Mouse (Mus musculus): Measurements from ENCODE around the gene Gm8180. TPM values are rescaled to one million over a fixed set of nuclear protein-coding genes. Genes with fewer than 3 reads are reported as not detected.
"Not testable (repeated sequence)": the region's sequence is repeated elsewhere in the genome, so short reads cannot be mapped to it uniquely, and the experiment has no call there.

Gene Gm8180
- total RNA-seq (2018; cell fraction: chromatin; rRNA removed) = not detected
- not detected for total RNA-seq (2018; cell fraction: cytosol; rRNA removed)
- not detected for total RNA-seq (2018; cell fraction: nucleus; rRNA removed)
- not detected in 3 replicates for polyA plus RNA-seq (2018)

GRCm38 (mm10) chr14:43784645-43785044 lies at the start of gene Gm8180:
Gm8180 (minus strand) TSS chr14:43784745.
- WGBS (ENCODE audit: missing documents) = 91% methylated on average over 3 of the region's 3 CpGs
- H3K79me2 ChIP-seq (ENCODE audit: inconsistent target); H3K4me3 ChIP-seq (ENCODE audit: inconsistent target); H3K36me3 ChIP-seq (ENCODE audit: inconsistent target); H3K27ac ChIP-seq: not testable (repeated sequence)

GRCm38 (mm10) chr14:43830385-43830784 lies 45.8 kb upstream of the Gm8180 start:
- not testable (repeated sequence) for H3K36me3 ChIP-seq (ENCODE audit: inconsistent target)
- WGBS (ENCODE audit: missing documents) = 0% methylated on average over 1 of the region's 1 CpGs

GRCm38 (mm10) chr14:43824176-43824575 lies 39.6 kb upstream of the Gm8180 start:
- not testable (repeated sequence) for H3K36me3 ChIP-seq (ENCODE audit: inconsistent target); H3K4me3 ChIP-seq (ENCODE audit: inconsistent target); H3K27ac ChIP-seq; H3K79me2 ChIP-seq (ENCODE audit: inconsistent target)
- 97% methylated on average over 4 of the region's 6 CpGs for WGBS (ENCODE audit: missing documents)

More at GRCm38 (mm10) chr14:43830385-43830784, 45.8 kb upstream of the Gm8180 start:
- H3K27ac ChIP-seq; H3K4me3 ChIP-seq (ENCODE audit: inconsistent target); H3K79me2 ChIP-seq (ENCODE audit: inconsistent target): not testable (repeated sequence)

GRCm38 (mm10) chr14:43821869-43822268 lies 37.3 kb upstream of the Gm8180 start:
- H3K27ac ChIP-seq; H3K79me2 ChIP-seq (ENCODE audit: inconsistent target); H3K36me3 ChIP-seq (ENCODE audit: inconsistent target); H3K4me3 ChIP-seq (ENCODE audit: inconsistent target): not testable (repeated sequence)
- no CpG with 5 or more reads among the region's 2 CpGs for WGBS (ENCODE audit: missing documents)

GRCm38 (mm10) chr14:43812458-43812857 lies 27.9 kb upstream of the Gm8180 start:
- not testable (repeated sequence) for H3K4me3 ChIP-seq (ENCODE audit: inconsistent target); H3K36me3 ChIP-seq (ENCODE audit: inconsistent target); H3K27ac ChIP-seq; H3K79me2 ChIP-seq (ENCODE audit: inconsistent target)
- 43% methylated on average over 3 of the region's 9 CpGs for WGBS (ENCODE audit: missing documents)

- H3K27ac ChIP-seq; H3K4me3 ChIP-seq (ENCODE audit: inconsistent target); H3K79me2 ChIP-seq (ENCODE audit: inconsistent target); H3K36me3 ChIP-seq (ENCODE audit: inconsistent target): not testable (repeated sequence)
- 76% methylated on average over 2 of the region's 4 CpGs for WGBS (ENCODE audit: missing documents)
These were observed 23.6 kb upstream of the Gm8180 start for GRCm38 (mm10) chr14:43808142-43808541.

- not testable (repeated sequence) for H3K4me3 ChIP-seq (ENCODE audit: inconsistent target); H3K36me3 ChIP-seq (ENCODE audit: inconsistent target); H3K27ac ChIP-seq; H3K79me2 ChIP-seq (ENCODE audit: inconsistent target)
- WGBS (ENCODE audit: missing documents) = 5% methylated on average over 4 of the region's 7 CpGs
These were observed 19.9 kb upstream of the Gm8180 start for GRCm38 (mm10) chr14:43804435-43804834.

- not testable (repeated sequence) for H3K27ac ChIP-seq; H3K4me3 ChIP-seq (ENCODE audit: inconsistent target); H3K79me2 ChIP-seq (ENCODE audit: inconsistent target); H3K36me3 ChIP-seq (ENCODE audit: inconsistent target)
- WGBS (ENCODE audit: missing documents) = 16% methylated on average over 18 of the region's 23 CpGs
These were observed 12.4 kb upstream of the Gm8180 start for GRCm38 (mm10) chr14:43796905-43797470.

GRCm38 (mm10) chr14:43796069-43796904 lies 11.7 kb upstream of the Gm8180 start:
- no peak overlapping the region for H3K27ac ChIP-seq
- no peak overlapping the region for H3K4me3 ChIP-seq (ENCODE audit: inconsistent target)
- WGBS (ENCODE audit: missing documents) = 24% methylated on average over 14 of the region's 14 CpGs
- H3K36me3 ChIP-seq (ENCODE audit: inconsistent target) = no peaks in the 10 kb centered on the region
- no peaks in the 10 kb centered on the region for H3K79me2 ChIP-seq (ENCODE audit: inconsistent target)

GRCm38 (mm10) chr14:43793811-43794210 lies 9.3 kb upstream of the Gm8180 start:
- H3K27ac ChIP-seq; H3K36me3 ChIP-seq (ENCODE audit: inconsistent target); H3K4me3 ChIP-seq (ENCODE audit: inconsistent target); H3K79me2 ChIP-seq (ENCODE audit: inconsistent target): not testable (repeated sequence)
- WGBS (ENCODE audit: missing documents) = 85% methylated on average over 5 of the region's 5 CpGs

- not testable (repeated sequence) for H3K36me3 ChIP-seq (ENCODE audit: inconsistent target); H3K79me2 ChIP-seq (ENCODE audit: inconsistent target); H3K27ac ChIP-seq; H3K4me3 ChIP-seq (ENCODE audit: inconsistent target)
- WGBS (ENCODE audit: missing documents) = 81% methylated on average over 3 of the region's 4 CpGs
These were observed 37.0 kb downstream of the Gm8180 start, which contains the start of gene Gm6526 for GRCm38 (mm10) chr14:43747566-43747965. Gm6526 (plus strand) TSS chr14:43747866.

Other genes starting within 250 kb of the Gm8180 start
- gene Gm5799, start 241.2 kb downstream of the Gm8180 start, polyA plus RNA-seq (2018) = not detected in 3 replicates
- not detected in 3 replicates for gene Gm17654, start 205.6 kb downstream of the Gm8180 start, polyA plus RNA-seq (2018)
- not detected in 3 replicates for gene Gm10375, start 176.7 kb downstream of the Gm8180 start, polyA plus RNA-seq (2018)
- gene Gm8165, start 107.5 kb downstream of the Gm8180 start, polyA plus RNA-seq (2018) = not detected in 3 replicates
- gene Gm7324, start 86.9 kb downstream of the Gm8180 start, polyA plus RNA-seq (2018) = 0.14 to 0.19 TPM (median 0.17 TPM) in 3 replicates
- gene Gm16506, start 57.3 kb downstream of the Gm8180 start, polyA plus RNA-seq (2018) = not detected in 3 replicates
- gene Gm6526, start 36.9 kb downstream of the Gm8180 start, polyA plus RNA-seq (2018) = not detected in 3 replicates
- not detected in 3 replicates for gene Ear1, start 90.8 kb upstream of the Gm8180 start, polyA plus RNA-seq (2018)
- gene Ear10, start 138.8 kb upstream of the Gm8180 start, polyA plus RNA-seq (2018) = not detected in 3 replicates
- gene Gm8113, start 140.6 kb upstream of the Gm8180 start, polyA plus RNA-seq (2018) = 0.09 to 0.32 TPM in 2 of 3 replicates, not detected in the other
- gene Ang5, start 172.3 kb upstream of the Gm8180 start, polyA plus RNA-seq (2018) = not detected in 3 replicates
- not detected in 3 replicates for gene Ang6, start 217.5 kb upstream of the Gm8180 start, polyA plus RNA-seq (2018)

Measured in macrophage (primary cell).